Mouse (Mus musculus) liver, adult 2 months (tissue): ENCODE results near the gene Mpp2.
A peak's percentile ranks its signal among the peaks of the same experiment; 100 is the strongest.

ENCODE experiments used
- CTCF ChIP-seq: fragments of 200-500 bp; IDR thresholded peaks from 2 replicates; pipeline ENCODE4 v1.5.1; 2011; ENCODE audit warnings: low read depth, low read length, control low read depth
- POLR2A ChIP-seq: fragments of 200-500 bp; IDR thresholded peaks from 2 replicates; pipeline ENCODE4 v1.6.1; 2011; ENCODE audit warnings: low read length, control low read depth; ENCODE audit not compliant: insufficient read depth; ENCODE audit errors: extremely low read depth

DNA sequence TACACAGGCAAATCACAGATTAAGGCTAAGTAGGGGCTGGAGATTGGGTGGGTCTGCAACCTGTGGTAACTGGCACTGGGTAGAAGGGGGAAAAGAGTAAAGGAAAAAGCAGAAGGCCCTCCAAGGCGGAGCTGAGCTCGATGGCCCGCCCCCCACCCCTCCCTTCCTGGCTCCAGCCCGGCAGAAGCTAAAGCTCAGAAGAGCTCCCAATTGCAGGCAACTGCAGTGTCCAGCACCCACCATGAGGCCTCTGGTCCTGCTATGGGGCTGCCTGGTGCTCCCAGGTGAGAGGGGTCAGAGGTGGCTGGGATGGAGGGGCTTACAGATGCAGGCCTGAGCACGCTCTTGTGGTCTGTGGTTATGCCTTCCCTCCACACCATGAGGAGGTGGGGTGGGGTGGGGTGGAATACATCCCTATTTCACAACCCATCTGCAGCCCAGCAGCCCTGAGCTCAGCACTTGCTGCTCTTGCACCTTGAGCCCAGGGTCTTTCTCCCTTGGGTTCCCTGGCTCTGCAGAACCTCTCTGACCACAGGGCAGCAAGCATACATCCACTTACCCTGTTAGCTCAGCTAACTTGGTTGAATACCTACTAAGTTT lies 46.9 kb downstream of the Mpp2 start, which contains the start of gene Cd300lg:
- TF ChIP-seq CTCF, result no peak
- TF ChIP-seq POLR2A, result 0 out of 2 replicates have a peak, but pooled peaks have one; percentile 19
